Mouse (Mus musculus) cerebellum, adult 9-10 months (tissue): ENCODE results near the gene Olfr979.
"Not testable (repeated sequence)": the region's sequence is repeated elsewhere in the genome, so short reads cannot be mapped to it uniquely, and the experiment has no call there.

Source experiments
- DNase-seq: peaks from one replicate; pipeline ENCODE4 v3.0.0; 2022

Gene Olfr979

DNA sequence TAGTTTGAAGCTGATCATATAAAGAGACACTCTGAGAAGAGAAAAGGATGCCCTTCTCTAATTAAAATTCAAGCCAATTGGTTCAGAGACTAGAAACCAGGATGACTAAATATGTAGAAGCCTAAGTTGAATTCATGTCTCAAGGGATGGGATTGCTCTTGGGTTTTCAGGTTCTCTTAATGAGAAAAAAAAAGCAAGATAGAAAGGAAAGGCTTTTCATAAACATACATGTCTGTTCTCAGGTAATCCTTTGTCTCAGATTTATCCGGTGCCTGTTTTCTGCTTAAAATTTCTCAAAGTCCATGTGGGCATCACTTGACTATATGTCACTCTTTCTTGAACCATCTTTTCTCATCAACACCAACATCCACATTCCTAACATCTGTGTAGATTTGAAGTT is at the start of gene Olfr979:
Olfr979 (minus strand) TSS at position 101 of the 400 bp plus-strand sequence.
- DNase-seq = no peak

GRCm38 (mm10) chr9:40050138-40050537 is 46.9 kb upstream of the Olfr979 start:
- DNase-seq = no peak

DNA sequence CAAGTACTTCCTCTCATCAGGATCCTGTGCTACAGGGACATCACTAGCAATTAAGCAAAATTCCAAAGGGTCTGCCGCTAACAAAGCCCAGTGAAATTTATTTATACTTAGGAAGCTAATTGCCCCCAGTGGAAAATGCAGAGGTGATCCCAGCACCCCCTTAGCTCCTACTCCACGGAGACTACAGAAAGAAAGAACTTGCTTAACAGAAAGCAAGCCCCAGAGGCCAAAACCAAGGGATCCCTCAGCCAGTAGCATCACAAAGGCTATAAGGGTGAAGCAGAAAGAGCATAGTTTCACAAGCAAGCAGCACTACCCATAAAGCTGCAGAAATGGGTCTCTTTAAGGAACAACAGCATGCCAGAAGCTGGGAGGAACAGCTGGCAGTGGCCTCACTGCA is 17.9 kb upstream of the Olfr979 start, which contains the start of gene Olfr981:
Olfr981 (plus strand) TSS at position 301 of the 400 bp plus-strand sequence.
- no peak for DNase-seq

DNA sequence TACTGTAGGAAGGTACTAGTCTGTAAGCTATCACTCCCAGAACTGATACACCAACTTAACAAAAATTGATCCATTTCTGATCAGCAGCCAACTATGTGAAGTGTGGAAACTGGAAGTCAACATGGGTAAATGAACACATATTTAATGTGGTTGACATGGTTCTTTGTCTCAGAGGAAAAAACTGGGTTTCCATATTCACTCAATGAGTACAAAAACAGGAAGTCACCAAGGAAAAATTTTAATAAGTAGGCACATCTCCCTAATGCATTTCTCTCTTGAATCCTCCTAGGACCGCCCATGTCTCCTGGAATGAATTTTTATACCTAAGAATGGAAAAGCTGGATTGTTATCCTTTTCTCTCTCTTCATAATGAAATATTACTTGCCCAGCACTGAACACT is 6.2 kb upstream of the Olfr979 start, which contains the start of gene Olfr980:
Olfr980 (minus strand) TSS at position 101 of the 400 bp plus-strand sequence.
- no peak for DNase-seq

GRCm38 (mm10) chr9:39991813-39992212 is 11.5 kb downstream of the Olfr979 start, which contains the start of gene Olfr978:
Gene Olfr978, plus strand, starts transcription at chr9:39992113.
- no peak for DNase-seq

DNA sequence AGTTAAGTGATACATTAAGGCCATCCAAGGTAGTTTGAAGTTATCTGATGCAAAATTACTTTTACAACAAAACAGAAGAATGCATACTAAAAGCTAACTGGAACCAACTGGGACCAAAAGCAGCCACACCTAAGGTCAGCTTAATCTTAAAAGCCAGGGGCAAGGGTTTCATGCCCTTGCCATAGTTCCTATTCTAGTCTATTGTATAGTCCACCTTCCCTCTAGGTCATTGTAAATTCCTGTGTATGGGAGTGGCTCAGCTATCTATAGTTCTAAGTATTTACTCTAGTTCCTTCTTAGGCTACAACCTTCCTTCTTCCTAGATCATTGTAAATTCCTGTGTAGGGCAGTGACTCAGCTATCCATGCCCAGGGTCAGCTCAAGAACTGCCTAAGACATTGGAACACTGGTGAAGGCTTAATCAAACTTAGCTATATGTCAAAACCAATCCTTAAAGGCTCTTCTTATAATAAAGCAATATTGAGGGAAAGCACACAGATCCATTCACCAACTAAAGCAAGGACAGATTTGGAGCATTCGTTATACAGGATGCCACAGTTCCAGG is 26.6 kb downstream of the Olfr979 start:
- DNase-seq = not testable (repeated sequence)

- not testable (repeated sequence) for DNase-seq
Observed at GRCm38 (mm10) chr9:39961033-39961432, 42.2 kb downstream of the Olfr979 start, which contains the start of gene Olfr976. Gene Olfr976, minus strand, starts transcription at chr9:39961133.

- DNase-seq = no peak
Observed at GRCm38 (mm10) chr9:39951946-39952345, 51.3 kb downstream of the Olfr979 start, which contains the start of gene Olfr975. Gene Olfr975, minus strand, starts transcription at chr9:39952046.
